Mouse (Mus musculus) liver, adult (tissue): ENCODE measurements around the gene Tex261.

Experiments used
- GATA4 ChIP-seq: IDR thresholded peaks from 2 replicates; pipeline ENCODE4 v1.6.1; 2014; ENCODE audit warnings: mild to moderate bottlenecking, low read length; ENCODE audit not compliant: insufficient replicate concordance

Gene Tex261

DNA sequence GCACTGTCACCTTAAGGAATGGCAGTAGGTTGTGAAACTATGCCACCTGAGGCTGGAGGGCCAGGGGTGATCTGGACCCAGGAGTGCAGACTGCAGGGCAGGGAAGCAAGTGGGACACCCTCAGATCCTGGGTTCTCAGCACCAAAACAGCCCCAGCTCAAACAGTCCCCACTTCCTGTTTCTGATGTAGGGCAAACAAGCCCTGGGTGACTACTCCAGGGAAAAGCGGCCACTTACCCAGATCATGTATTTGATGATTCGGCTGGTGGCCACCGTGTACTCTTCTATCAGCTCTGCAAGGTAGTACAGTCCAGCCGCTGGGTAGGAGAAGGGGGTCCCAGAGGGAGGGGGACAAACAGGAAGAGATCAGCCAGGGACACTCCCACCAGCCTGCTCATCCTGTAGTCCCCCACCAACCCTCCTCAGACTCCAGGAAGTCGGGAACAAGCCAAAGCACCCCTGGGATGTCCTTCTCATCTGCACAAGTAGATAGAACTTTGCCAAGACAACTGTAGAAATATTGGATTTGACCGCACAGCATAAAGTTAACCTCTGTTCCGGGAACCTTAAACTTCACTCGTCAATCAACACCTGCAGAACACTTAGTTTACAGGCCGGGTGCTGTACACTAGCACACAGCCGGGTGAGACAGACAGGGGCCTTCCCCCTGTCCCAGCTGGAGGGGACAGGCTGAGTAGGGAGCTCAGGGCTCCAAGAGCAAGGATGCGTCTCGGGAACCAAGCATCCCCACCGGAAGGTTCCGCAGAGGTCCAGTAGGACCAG, 641 bp downstream of the Tex261 start:
- no peak for TF ChIP-seq GATA4

DNA sequence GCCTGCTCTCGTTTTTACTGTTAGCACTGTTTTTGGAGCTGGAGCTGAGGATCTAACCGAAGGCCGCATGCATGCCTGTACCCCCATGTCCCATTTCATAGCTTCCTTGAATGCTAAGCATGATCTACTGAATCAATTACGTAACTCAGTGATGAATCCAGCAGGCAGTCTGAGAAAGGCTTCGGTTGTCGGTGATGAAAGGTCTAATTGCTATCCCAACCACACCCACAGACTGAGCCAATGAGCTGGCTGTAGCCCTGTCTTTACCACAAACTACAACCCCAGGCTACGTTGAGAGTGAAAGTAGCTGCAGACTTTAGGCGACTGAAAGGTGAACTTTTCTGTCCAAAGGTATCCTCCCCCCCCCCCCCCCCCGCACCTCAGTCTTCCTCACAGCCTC, 1.5 kb downstream of the Tex261 start:
- no peak for TF ChIP-seq GATA4

DNA sequence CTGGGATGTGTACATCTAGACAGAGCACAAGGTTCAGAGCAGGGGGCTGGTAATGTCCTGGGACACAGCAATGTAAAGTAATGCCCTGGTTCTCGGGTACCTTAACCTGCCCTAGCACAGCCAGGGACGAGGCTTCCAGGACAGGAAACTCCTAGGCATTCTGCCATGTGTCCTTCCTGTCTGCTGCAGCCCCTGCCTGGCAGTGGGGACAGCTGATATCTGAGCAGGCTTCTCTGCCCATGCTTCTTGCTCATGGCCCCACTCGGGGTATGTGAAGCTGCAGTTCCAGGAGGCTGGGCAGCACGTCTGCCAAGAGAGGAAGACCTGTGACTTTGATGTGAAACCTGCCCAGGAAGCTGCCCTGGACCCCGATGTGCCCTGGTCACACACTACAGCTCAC, 7.1 kb downstream of the Tex261 start:
- TF ChIP-seq GATA4 = no peak

DNA sequence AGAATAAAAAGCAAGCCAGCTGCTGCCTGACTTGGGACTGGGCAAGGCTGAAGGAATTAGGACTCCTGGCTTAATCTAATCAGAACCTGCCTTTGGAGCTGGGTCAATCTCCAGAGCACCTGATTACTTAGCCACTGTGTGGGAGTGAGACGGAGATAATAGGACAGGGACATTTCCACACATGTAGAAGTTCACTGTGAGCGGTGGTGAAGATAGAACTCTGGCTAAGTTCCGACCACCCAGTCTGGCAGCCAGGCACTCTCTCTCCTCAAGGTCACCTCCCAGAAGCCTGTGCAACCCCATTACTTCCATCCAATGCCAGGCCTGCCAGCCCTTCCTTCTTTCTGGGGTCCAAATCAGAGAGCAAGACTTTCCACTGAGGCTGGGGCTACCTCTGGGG, 8.6 kb downstream of the Tex261 start:
- TF ChIP-seq GATA4 = no peak

DNA sequence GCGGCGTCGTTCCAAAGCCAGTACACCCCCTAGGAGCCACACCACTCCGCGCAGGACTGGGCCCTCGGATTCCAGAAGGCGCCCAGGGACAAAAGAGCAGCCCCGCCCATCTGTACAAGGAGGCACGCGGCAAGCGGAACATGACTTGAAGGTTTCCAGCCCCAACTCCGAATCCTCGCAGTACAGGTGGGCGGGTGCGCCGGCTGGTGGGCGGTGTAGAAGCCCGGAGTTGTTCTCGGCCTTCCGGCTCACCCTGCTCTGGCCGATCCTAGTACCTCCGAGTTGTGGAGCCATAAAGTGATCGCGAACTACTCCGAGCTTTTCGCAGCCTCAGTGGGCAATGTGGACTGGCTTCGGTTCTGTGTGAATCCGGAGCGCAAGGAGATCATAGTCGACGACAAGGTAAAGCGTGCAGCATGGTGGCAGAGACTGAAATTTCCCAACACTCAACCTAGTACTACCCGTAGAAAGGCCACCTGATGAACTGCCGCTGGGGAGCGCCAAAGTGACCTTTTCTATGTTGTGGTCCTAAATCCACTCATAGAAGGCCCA, 12.7 kb downstream of the Tex261 start:
- TF ChIP-seq GATA4 = no peak

DNA sequence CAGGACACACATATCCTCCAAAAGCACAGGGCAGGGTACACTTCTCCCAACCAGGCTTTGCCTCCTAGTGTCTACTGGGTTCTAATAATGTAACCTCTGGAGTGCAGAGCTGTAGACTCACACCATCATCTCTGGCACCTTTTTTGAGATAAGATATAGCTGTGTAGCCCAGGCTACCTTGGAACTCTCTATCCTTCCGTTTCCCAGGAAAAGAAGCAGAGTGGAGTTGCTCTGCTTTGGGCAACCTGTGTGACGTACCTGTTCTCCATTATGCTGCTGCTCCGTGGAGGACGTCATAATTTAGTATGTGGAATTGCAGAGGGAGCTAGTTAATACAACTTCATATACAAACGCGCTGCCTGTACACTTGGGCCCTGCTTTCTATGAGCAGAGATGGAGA, 13.3 kb downstream of the Tex261 start, which contains the start of gene Ankrd53:
TSS of gene Ankrd53 (plus strand) at position 301 of the 400 bp plus-strand sequence.
- TF ChIP-seq GATA4 = no peak

DNA sequence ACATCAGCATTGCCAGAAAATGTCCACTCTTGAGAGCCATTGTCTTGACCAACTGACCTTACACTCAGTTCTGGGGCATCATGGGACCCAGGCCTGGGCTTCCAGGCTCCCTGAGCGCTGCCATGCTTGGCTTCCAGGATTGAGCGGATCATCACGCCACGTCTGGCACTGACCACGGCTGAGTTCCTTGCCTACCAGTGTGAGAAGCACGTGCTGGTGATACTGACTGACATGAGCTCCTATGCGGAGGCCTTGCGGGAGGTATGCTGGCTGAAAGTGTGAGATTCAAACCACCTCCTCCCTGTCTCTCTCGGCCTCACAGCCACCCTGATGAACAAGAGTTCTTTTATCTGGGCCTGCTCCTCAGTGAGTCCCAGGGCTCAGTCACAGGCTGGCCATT, 19.6 kb downstream of the Tex261 start:
- no peak for TF ChIP-seq GATA4

DNA sequence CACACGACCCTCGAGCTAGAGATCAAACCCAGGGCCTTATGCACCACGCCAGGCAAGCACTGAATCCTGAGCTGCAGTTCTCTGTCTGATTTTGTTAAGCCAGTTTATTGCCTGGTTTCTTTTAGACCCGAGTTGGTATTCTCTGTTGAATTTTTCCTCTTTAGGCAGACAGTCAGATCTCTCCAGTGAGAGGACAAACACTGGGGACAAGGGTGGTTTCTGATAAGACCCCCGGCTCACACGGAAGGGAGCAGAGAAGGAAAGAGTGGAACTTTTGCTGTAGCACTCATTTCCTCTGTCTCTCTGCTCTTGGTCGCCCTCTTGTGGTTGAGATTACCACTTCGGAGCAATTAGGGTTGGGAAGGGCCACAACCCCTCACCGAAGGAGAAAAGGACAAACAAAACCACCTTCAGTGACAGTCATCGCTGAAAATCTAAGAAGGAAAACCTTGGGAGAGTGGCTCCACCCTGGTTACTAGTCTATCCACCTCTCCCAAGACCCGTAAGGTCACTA, 25.4 kb downstream of the Tex261 start:
- TF ChIP-seq GATA4 = no peak

DNA sequence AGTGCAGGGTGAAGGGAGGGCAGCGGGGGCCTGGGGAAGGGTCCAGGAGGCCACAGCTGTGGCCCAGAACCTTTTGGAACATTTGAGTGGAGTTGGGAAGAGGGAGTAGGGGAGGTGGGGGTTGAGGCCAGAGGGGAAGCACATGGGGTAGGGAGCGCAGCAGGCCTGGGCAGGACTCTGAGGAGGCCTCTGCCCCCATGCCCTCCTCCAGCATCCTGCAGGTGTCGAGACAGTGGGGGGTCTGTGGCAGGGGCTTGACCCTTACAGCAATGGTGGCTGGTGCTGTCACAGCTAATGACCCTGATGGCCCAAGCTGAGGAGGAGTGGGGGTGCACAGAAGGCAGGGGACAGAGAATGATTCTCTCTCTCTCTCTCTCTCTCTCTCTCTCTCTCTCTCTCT, 26.3 kb downstream of the Tex261 start:
- TF ChIP-seq GATA4 = no peak

DNA sequence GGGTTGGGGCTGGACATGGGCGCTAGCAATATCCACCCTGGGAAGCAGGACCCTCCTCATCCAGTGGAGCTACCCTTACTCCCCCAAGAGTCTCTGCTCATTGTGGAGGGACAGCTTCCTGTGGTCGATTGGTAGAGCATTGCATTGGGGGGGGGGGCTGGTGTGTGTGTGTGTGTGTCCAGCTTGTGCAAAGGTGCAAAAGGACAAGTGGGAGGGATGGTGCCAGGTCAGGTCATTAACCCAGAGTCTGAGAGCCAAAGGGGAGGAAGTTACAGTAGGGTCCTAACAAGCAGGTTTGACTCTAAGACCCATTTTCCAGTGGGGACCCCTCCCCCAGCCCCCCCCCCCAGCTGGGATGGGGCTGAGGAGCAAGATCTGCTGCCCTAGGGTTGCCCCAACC, 30.1 kb downstream of the Tex261 start:
- no peak for TF ChIP-seq GATA4

DNA sequence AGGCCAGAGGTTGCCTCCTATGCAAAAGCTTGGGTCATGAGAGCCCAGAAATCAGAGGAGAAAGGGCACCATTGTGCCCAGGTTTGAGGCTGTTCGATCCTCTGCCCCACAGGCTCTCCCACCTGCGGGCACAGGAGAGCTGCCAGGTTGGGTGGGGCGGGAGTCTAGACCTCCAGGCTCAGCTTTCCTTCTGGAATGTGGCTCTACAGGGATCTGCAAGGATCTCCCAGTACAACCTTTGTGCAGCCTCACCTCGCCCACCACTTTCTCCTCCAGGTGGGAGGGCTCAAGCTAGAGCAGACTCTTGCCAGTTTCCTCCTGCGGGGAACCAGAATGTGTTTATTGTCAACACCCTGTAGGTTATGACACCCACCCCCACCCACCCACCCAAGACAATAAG, 31.1 kb downstream of the Tex261 start:
- TF ChIP-seq GATA4 = no peak

DNA sequence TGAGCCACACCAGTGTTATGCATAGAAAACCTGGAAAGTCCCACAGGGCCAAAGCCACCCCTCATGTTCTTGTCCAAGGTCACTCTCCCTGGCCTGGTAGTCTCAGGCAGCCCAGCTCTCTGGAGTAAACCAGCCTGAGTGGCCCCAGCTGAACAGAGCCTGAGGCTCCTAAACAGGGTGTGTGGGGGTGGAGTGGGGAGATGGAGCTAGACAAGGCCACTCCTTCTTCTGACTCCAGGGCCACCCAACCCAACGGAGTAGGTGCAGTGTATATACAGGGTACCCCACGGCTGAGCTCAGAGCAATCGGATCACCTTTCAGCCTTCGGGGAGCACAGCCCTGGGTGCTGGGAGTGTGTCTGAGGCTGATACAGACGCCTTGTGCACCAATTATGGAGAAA, 31.5 kb downstream of the Tex261 start:
- TF ChIP-seq GATA4 = no peak

DNA sequence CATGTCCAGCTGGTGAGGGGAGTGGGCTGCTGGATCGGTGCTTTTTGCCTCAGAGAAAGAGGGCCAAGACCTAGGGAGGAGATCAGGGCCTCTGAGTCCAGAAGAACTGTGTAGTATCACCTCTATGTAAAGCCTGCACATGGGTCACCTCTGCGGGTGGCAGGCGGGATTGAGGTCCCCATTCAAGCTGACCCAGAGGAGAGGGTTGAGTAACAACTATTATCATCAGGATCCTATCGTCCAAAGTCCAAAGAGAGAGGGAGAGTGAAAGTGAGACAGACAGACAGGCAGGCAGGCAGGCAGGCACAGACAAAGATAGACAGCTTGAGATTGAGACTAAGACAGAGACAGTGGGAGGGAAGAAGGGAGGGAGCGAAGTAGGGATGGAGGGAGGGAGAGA, 32.4 kb downstream of the Tex261 start:
- TF ChIP-seq GATA4 = no peak

DNA sequence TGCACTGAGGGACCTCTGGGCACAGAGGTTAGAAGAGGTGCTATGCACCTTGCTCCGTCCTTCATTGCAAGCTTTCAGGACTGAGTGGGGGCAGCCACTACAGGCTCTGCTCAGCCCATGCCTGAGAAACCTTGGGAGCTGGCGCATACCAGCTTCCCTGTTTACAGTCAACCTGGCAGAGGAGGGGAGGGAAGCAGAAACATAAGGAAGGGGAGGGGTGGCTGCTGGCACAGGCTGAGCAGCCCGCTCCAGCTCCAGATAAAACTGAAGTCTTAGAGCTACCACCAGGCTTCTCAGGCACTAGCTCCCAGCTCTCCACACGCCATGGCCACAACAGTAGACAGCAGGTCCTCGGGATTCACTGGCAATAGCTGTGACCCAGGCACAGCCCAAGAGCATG, 32.9 kb downstream of the Tex261 start, which contains the start of gene Atp6v1b1:
TSS of gene Atp6v1b1 (plus strand) at position 230 of the 400 bp plus-strand sequence.
- no peak for TF ChIP-seq GATA4

DNA sequence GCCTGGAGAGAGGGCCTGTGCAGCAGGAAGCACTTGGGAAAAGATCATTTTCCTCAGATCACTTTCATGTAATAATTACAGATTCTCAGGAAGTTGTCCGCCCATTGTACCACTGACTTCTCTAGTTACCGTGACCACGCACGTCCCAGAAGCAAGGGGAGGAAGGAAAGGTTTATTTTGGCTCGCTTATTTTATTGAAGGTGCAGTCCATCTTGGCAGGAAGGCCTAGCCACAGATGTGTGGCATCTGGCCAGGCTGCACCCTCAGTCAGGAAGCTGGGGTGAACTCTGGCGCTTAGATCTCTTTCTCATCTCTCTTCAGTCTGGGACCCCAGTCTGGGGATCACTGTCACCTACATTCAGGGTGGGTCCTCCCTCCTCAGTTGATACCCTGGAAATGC, 37.0 kb downstream of the Tex261 start:
- no peak for TF ChIP-seq GATA4

DNA sequence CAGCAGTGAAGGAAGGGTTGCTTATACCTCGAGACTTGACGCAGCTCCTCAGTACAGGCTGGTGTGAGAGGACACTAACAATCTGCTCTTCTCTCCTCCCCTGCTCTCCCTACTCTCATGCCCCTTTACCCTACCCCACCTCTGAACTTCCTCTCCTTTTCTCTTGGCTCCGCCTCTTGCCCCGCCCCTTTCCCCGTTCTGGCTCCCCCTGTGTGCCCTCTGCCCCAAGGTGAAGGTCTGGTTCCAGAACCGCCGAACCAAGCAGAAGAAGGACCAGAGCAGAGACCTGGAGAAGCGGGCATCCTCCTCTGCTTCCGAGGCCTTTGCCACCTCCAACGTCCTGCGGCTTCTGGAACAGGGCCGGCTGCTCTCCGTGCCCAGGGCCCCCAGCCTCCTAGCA, 38.3 kb downstream of the Tex261 start:
- no peak for TF ChIP-seq GATA4

DNA sequence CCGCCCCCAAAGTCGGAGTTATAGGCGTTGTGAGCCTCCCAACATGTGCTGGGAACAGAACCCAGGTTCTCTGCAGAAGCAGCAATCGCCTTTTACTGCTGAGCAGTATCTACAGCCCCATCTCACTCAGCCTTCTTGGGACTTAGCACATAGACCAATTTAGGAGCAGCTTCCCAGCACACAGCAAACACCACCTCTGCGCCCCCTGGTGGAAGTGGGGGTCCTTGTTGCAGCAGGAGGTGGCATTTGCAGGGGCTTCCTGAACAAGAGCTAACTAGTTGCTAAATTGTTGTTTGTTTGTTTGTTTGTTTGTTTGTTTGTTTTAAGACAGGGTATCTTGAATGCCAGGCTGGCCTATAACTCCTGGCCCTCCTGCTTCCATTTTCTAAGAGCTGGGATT, 44.5 kb downstream of the Tex261 start:
- no peak for TF ChIP-seq GATA4

DNA sequence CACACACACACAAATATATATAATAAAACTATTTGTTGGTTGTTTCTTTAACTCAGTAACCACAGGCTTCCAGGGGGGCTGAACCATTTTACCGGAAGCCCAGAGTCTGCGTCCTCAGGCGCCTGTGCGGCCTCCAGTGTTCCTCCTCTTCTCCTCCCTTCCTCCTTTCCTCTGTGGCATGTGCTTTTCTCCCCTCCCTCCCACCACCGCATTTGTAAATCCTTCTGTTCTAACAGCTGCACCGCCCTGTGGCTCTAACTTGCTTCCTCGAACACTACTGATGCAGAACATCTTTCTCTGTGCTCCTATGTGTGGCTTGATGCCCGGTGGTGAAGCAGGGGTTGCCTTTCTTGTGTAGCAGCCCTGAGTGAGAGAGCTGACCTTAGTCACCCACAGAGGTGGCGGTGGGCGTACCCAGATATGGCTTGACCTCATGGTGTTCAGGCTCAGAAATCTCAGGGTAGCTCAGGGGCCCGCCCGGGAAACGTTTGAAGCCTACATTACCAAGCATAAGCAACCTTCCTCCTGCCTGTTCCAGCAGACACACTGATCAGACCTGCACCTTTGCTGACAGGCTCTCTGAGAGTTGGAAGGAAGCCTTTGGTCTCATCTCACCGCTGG, 46.2 kb downstream of the Tex261 start:
- TF ChIP-seq GATA4 = no peak
